Mouse (Mus musculus): ENCODE measurements at regions not wholly inside any gene's neighbourhood (a gene's known extent, or its start where the extent isn't known, plus 50 kb on each side); places are given as distances from the start of the nearest gene placed in this dataset.

DNA sequence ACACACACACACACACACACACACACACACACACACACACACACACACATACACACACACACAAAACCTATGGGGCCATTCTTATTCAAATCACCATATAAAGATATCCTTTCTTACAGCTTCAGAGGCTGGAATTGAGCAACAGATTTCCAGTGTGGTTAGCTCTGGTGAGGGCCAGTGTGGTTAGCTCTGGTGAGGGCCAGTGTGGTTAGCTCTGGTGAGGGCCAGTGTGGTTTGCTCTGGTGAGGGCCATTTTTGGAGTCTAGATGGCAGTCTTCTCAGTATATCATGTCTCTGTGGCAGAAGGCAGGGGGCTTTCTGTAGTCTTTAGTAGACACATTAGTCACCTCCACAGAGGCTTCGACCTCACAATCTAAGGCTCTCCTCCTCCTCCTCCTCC, 191.5 kb upstream of the 9630041A04Rik start:
- ATAC-seq (ENCODE audit: low TSS enrichment) = no peak

DNA sequence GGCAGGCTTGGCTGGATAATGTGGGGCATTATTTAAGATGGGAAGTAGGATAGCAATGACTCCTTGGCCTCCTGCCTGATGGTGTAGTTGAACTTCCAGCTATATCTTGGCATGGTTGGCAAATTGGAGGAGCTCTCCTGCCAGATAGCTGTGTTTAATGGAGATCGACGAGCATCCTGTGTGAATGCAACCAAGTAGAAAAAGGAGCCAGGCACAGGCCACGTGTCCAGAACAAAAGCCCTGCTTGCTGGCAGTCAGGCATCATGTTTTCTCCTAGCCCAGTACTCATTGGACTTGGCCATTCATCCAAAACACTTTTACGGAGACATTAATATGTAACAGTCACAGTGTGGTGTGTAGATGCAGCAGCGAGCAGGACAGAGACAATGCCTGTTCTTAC, 211.8 kb upstream of the 9630041A04Rik start:
- no peak for ATAC-seq (ENCODE audit: low TSS enrichment)

DNA sequence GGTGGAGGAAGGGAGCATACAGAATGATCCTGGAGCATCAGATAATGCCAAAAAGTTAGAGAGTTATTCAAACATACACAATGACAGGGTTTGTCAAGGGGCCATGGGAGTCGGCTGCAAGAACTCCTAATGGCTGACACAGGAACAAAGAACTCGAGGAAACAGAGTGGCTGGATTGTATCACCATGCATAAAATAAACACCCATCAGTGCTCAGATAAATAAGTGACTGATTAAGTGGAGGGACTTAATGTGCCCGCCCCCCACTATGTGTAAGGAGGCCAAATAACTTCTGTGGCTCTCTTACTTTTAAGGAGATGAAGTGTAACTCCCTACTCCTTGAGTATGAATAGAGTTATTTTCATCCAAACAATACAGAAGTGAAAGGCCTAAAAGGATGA, 220.1 kb upstream of the 9630041A04Rik start:
- no peak for ATAC-seq (ENCODE audit: low TSS enrichment)

GRCm38 (mm10) chr9:101640598-101640997, 221.0 kb upstream of the 9630041A04Rik start:
- no peak for ATAC-seq (ENCODE audit: low TSS enrichment)

DNA sequence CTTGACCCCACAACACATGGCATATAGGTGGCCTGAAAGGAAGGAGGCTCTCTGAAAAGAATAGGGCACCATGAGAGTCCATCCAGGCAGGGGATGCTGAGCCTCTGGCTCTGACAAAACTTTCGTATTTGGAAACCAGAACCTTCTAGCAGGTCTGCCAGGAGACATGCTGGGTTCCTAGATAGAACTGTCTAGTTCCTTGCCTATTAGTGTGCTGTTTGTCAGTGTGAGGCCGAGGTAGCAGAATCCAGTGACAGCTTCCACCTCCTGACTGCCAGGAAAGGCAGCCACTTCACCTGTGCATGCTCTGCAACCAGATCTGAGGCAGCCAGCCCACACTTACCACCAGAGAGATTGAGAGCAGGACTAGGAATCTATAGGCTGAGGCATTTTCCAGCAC, 245.4 kb upstream of the 9630041A04Rik start:
- no peak for ATAC-seq (ENCODE audit: low TSS enrichment)

- no peak for ATAC-seq (ENCODE audit: low TSS enrichment)
These were observed 246.5 kb upstream of the 9630041A04Rik start for GRCm38 (mm10) chr9:101615176-101615575.

DNA sequence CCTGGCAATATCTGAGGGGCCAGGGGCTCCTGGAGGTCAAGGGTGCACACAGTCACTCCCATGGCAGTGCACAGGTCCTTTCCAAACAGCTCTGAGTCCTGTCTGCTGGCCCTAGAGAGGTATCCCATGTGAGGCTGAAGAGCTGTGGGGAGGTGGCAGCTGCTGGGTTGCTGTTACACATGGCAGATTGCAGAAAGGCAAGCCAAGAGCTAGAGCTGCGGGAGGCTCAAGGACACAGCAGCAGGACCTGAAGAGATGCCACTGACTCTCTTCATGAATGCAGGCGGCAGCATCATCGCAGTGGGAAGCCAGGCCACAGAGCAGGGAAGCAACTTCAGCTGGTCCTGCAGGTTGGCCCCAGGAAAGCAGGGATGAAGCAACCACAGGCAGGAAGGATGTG, 247.7 kb upstream of the 9630041A04Rik start:
- ATAC-seq (ENCODE audit: low TSS enrichment) = peak; percentile 59

DNA sequence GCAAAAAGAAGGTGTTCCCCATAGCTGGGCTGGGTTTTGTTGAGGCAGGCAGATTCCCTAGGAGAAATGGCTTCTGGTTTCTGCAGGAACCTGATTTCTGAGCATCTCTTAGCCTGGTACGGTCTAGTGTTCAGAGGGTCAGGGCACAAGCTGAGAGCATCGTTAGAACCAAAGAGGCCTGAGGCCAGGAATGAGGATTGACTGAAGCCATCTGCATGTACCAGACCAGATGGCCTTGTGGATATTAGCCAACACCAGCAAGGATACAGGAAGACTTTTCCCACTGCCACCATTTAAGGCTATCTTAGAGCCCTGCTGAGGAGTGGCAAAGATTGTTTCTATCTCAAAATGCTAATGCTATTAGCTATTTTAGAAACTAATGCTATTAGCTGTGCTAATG, 248.2 kb upstream of the 9630041A04Rik start:
- ATAC-seq (ENCODE audit: low TSS enrichment) = no peak

DNA sequence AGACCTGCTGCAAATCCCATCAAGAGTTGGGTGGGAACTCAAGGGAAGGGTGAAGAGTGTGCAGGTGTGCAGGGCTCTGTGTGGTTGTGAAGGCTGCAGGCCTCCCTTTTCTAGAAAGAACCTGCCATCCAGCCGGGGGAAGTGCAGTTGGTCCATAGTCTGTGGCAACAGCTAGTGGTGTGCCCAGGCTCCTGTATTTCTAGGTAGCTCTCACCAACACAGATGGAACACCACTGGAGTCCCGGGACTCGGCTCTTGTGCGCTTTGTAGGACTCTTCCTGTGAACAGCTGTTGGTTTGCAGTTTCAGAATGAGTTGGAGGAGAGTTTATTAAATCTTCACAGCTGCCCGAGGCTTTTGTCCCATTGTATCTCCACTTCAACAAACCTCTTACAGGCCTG, 248.7 kb upstream of the 9630041A04Rik start:
- ATAC-seq (ENCODE audit: low TSS enrichment) = no peak

DNA sequence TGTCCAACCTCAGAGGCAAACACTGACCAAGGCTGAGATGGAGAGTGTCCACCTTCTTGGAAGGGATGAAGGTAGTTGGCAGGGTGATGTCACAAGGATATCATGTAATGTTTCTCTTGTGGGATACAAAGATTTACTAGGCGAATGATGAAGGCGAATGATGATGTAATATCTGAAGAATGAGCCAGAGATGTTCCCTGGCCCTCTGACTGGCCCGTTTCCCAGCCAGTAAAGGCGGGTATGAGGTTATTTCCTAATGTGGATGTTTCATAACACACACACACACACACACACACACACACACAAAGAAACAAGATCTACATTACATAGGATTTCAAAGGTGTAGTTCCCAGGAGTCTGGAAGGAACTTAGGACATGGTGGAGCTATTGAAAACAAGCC, 249.1 kb upstream of the 9630041A04Rik start:
- ATAC-seq (ENCODE audit: low TSS enrichment) = no peak

DNA sequence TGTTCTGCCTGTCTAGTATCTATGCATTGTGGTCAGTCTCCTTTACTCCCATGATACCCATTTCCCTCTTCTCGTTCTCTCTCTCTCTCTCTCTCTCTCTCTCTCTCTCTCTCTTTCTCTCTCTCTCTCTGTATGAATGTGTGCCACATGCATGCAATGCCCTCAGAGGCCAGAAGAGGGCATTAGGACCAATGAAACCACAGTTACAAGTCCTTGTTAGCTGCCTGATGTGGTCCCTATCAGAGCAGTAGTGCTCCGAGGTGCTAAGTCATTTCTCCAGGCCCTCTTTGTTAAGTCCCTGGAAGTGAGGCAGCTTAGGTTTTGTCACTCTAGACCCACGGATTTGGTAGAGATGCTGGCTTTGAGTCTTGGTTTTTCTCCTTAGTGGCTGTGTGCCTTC, 250.2 kb upstream of the 9630041A04Rik start:
- no peak for ATAC-seq (ENCODE audit: low TSS enrichment)

DNA sequence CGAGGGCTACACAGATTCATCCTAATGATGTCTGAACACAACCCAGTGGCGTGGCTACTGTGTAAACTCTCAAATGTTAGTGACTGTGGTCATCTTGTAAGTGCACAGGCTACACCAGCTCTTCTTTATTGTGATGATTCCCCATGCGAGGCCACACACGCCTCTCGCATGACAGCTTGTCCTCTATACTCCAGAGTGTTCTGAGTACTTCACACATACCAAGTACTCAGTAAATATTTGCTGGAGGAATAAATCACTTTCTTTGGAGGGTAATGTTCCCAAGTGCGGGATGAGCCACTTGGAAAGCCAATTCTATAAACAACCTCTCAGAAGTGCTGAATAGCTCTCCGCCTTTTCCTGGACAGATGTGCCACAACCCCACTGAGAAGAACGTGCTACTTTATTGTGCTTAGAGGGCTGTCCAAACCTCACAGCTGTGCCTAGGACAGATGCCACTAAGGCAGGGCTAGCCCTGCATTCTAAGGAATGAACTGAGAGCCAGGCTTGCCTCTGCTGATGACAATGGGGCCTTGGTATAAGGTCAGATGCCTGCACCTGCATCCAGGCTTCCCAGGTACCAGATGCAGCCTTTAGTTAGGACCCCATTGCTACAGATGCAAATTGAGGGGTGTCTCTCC, 250.7 kb upstream of the 9630041A04Rik start:
- ATAC-seq (ENCODE audit: low TSS enrichment) = no peak

DNA sequence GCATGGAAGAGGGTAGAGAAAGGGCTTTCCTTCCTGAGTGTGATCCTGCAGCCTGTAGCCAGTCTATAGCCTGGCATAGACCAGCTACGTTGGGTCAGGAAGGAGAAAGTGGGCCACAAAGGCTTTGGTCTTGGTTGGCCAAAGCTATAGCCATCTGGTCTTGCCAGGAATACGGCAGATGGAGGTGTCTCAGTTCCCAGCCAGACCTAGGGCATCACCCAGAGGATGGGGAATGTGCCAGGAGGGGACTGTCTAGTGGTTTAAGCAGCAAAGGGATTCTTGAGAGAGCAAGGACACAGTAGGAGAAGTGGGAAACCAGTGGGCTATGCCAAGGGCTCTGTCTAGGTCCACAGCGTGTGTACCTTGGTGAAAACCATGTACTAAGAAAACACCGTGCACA, 251.3 kb upstream of the 9630041A04Rik start:
- ATAC-seq (ENCODE audit: low TSS enrichment) = no peak

DNA sequence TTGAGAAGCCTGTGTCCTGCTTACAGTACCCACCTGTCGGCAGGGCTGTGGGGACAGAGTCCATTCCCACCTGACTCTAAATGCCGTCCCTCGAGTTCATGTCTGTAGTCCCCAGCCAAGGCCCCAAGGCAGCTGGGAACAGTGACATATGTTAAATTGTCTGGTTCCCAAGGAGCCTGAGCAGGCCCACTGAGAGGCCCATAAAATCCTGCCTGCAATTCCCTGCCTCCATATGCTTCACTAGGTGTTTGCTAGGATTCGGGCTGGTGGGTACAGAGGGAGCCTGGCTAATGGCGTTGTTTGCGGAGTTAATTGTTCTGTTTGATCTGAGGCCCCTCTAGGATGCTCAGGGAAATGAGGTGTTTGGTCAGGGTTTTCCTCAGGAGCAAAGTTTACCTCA, 258.8 kb upstream of the 9630041A04Rik start:
- no peak for ATAC-seq (ENCODE audit: low TSS enrichment)

DNA sequence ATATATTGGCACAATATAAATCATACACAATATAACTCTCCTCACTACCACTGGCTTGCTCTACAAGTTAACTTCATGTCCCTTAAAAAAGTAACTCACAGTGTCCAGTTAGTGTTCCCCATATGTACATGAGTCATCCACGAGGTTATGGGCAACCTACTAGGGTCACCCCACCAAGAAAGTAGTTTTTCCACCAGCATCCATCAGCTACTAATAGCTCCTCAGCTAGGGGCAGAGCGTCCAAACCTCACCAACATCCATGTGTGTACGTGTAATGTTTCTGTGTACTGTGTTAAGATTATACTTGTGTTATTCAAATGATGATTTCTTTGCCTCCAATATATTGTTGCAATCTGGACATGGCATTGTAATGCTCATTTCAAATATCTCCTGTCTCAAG, 264.7 kb upstream of the 9630041A04Rik start:
- no peak for ATAC-seq (ENCODE audit: low TSS enrichment)

GRCm38 (mm10) chr9:101595101-101595650, 266.5 kb upstream of the 9630041A04Rik start:
- 0 out of 2 replicates have a peak, but pooled peaks have one; percentile 44 for ATAC-seq (ENCODE audit: low TSS enrichment)

DNA sequence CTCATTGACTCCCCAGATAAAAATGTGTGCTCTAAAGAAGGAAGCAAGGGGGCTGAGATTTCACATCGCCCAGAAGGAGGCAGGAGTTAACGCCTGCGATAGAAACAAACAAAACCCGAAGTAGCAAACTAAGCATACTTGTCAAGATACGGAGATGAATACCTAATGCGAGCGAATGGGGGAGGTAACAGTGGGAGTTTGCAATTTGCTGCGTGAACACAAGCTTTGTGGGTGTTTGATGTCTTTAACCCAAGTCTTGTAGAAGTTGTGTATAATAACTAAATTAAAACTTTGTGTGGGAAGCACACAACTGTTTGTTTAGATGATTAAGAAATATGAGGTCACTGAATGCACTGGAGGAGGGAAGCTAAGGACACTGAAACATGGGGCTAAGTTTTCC, 269.0 kb upstream of the 9630041A04Rik start:
- ATAC-seq (ENCODE audit: low TSS enrichment) = peak; percentile 20; the same call in 1 of the 2 replicates

DNA sequence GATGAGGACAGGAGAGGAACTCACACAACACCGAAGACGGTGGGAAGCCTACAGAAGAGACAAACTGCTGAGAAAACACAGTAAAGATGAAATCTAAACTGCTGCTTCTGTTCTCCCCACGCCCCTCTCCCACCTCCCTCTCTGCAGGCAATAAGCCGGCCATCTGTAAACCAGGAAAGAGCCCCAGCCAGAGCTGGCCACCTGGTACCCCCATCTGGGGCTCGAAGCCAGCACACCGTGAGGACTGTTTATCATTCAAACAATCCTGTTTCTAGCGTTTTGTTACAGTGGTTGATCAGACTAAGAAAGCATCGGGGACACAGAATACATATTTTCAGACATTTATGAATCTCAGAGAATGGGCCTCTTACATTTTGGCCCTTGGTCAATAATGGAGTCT, 270.0 kb upstream of the 9630041A04Rik start:
- ATAC-seq (ENCODE audit: low TSS enrichment) = no peak

DNA sequence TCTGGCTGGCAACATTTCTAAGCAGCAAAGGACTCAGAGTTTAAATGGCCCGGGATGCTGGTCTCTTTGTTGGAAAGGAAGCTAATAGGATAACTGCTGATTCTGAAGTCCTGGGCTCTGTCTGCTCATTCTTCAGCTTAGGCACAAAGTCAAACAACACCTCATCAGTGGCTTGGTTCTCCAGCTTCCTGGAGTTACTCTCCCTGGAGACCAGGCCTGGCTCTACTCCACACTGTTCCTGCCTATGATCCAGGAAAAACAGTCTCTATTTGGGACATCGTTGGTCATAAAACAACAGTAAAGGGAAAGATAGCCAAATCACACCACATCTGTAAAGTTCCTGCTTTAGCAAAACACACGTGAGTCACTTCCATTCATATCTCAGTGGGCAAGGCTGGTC, 271.3 kb upstream of the 9630041A04Rik start:
- ATAC-seq (ENCODE audit: low TSS enrichment) = no peak

GRCm38 (mm10) chr9:101581064-101581463, 280.6 kb upstream of the 9630041A04Rik start:
- no peak for ATAC-seq (ENCODE audit: low TSS enrichment)

- ATAC-seq (ENCODE audit: low TSS enrichment) = no peak
These were observed 290.9 kb upstream of the 9630041A04Rik start for GRCm38 (mm10) chr9:101570714-101571113.

DNA sequence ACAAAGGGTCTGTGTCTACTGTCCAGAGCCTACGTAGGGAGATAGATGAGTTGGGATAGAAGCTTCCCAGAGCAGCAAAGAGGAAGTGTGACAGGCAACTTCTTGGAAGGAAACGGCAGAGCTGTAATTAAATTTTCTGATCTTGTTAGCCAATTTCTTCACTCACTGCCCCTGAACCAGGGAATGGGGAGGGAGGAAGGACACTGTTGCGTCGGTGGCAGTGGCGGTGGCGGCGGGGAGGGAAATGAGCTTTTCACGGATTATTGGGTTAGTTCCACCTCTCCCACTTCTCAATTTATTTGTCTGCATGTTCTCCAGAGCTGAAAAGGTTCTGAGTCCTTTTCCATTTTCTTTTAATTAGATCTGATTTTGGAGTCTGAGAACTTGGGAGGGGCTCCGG, 298.4 kb upstream of the 9630041A04Rik start:
- ATAC-seq (ENCODE audit: low TSS enrichment) = no peak

- no peak for ATAC-seq (ENCODE audit: low TSS enrichment)
These were observed 302.3 kb upstream of the 9630041A04Rik start for GRCm38 (mm10) chr9:101559366-101559765.

Measured in frontal cortex, adult (tissue).